Mouse (Mus musculus) cortical plate, adult 2 months (tissue): Measurements from ENCODE around the gene Lyst. TPM values are rescaled to one million over a fixed set of nuclear protein-coding genes. Genes with fewer than 3 reads are reported as not detected.
"Not testable (repeated sequence)": the region's sequence is repeated elsewhere in the genome, so short reads cannot be mapped to it uniquely, and the experiment has no call there.

Experiments used
- H3K27ac ChIP-seq: fragments of 200-500 bp; 2 replicates; pipeline ENCODE4 v1.5.1; 2012; ENCODE audit warnings: low read length, control low read depth, inconsistent platforms; ENCODE audit not compliant: insufficient read depth
- H3K4me1 ChIP-seq: fragments of 200-500 bp; 2 replicates; pipeline ENCODE4 v1.6.1; 2011; ENCODE audit warnings: low read length; ENCODE audit not compliant: control insufficient read depth, insufficient read depth
- H3K4me3 ChIP-seq: fragments of 200-500 bp; 2 replicates; pipeline ENCODE4 v1.5.1; 2011; ENCODE audit warnings: mild to moderate bottlenecking, low read length, control low read depth; ENCODE audit not compliant: insufficient read depth
- CTCF ChIP-seq: fragments of 200-500 bp; IDR thresholded peaks from 2 replicates; pipeline ENCODE4 v1.5.1; 2011; ENCODE audit warnings: mild to moderate bottlenecking, control low read depth, low read length; ENCODE audit not compliant: insufficient read depth; ENCODE audit errors: extremely low read depth
- POLR2A ChIP-seq: fragments of 200-500 bp; IDR thresholded peaks from 2 replicates; pipeline ENCODE4 v1.6.1; 2011; ENCODE audit warnings: mild to moderate bottlenecking, low read length, control low read depth; ENCODE audit not compliant: insufficient read depth; ENCODE audit errors: extremely low read depth
- polyA plus RNA-seq: library from polyadenylated mRNA; depleted of rRNA; stranded (reverse); fragments of >200 nt; gene quantifications from 2 replicates; pipeline ENCODE4 v1.2.3, GENCODE M21; 2012; rRNA removed

Gene Lyst
- 11.5 and 12.1 TPM in 2 replicates for polyA plus RNA-seq

DNA sequence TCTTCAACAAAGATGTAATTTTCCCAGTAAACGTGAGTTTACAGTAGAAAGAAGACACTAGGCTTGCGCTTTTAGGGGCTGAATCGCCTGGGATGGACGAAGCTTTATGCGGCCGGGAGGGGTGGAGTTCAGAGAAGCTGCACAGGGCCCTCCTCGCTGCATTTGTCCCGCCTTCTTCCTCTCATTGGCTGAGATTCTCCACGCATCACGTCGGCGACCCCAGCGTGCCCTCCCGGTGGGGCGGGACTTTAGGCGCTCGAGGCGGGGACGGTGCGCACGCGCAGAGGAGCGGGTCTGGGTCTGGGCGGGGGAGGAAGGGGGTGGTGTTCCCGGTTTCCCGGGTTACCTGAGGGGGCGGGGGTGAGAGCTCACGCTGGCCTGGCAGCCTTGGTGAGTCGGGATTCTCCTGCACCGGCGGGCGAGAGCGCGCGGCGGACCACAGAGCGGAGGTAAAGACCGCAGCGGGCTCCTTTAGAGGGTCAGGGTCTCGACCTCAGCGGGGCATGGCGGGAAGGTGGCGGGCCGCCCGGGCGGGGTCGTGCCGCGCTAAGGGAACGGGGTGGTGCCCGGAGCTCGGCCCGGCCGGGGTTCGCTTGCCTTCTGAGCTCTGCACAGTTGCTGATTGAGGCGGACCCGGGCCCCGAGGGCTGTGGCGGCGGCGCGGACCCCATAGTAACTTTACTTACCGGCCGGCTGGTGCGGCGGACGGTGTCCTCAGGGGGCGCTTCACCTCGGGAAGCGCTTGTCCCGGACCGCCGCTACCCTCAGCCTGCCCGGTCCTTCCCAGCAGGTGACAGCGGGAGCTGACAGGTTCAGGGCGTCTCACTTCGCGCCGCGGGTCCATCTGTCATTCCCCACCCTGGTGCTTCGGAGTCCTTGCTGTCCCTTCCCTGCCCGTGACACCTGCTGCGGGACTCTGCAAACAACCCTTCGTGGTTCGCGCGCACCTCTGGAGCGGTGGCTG lies at the start of gene Lyst:
Gene Lyst, plus strand, starts transcription at position 350 of the 964 bp plus-strand sequence.
- H3K4me3 ChIP-seq, result peak within 1 kb of the TSS; percentile 99
- peak within 1 kb of the TSS; percentile 61; the same call in 1 of the 2 replicates for H3K27ac ChIP-seq
- TF ChIP-seq CTCF (no peak), POLR2A (peak; percentile 85)
- no peaks in the 10 kb centered on the region; the same call in 1 of the 2 replicates for H3K4me1 ChIP-seq

DNA sequence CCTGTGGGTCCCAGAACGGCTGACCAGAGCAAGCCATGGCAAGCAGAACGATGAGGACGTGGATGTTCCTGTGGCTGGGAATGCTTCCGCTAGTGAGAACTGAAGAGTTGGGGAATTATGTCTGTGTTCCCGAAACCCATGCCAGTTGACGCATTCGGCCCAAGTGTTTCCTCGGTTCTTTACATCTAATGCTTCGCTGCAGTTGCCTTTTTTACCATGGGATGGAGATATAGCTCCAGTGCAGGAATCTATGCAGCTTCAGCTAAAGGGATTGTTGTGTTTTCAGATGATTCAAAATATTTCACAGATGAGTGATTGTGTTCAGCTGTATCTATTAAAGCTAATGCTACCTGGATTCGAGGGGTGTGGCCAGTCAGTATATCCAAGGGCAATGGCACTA lies 47.1 kb upstream of the Lyst start:
- not testable (repeated sequence) for H3K27ac ChIP-seq, H3K4me1 ChIP-seq, H3K4me3 ChIP-seq
- TF ChIP-seq CTCF, result peak; percentile 40; the same call in 1 of the 2 replicates

DNA sequence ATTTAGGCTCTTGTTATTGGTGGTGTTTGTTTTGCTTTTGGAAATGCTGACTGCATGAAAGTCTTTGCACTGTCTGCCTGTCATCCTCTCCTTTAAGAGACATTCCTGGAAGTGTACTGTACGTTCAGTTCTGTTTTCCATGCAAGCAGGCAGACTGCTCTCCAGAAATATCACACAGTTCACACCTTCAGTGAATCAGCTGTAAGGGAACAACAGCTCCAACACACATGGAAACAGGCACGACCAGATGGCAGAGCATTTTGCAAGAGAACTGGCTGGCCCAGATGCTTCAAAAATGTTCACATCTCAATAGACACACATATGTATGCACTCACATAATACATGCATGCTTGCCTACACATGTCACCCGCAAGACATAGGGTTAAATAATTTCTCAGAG lies 43.4 kb upstream of the Lyst start:
- peaks cover 8% of the 10 kb centered on the region for H3K4me1 ChIP-seq
- H3K4me3 ChIP-seq, result no peak overlapping the region
- no peak for TF ChIP-seq POLR2A
- TF ChIP-seq CTCF, result no peak
- no peak overlapping the region for H3K27ac ChIP-seq

DNA sequence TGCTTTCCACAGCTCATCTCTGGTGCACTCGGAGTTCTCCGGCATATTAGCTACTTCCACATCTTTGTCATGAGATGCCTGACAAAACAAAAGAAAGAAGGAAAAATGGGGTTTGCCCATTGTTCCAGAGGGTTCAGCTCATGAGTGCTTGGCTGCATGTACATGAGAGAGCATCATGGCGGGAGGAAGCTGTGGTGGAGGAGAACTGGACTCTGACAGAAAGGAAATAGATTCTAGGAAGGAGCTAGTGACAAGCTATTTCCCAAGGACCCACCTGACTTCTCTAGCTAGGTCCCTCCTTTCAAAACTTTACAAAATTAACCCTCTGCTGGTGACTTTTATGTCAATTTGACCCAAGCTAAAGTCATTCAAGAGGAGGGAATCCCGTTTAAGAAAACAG lies 42.3 kb upstream of the Lyst start:
- H3K4me1 ChIP-seq, result peaks cover 8% of the 10 kb centered on the region
- no peak overlapping the region for H3K4me3 ChIP-seq
- no peak for TF ChIP-seq POLR2A
- H3K27ac ChIP-seq, result no peak overlapping the region

DNA sequence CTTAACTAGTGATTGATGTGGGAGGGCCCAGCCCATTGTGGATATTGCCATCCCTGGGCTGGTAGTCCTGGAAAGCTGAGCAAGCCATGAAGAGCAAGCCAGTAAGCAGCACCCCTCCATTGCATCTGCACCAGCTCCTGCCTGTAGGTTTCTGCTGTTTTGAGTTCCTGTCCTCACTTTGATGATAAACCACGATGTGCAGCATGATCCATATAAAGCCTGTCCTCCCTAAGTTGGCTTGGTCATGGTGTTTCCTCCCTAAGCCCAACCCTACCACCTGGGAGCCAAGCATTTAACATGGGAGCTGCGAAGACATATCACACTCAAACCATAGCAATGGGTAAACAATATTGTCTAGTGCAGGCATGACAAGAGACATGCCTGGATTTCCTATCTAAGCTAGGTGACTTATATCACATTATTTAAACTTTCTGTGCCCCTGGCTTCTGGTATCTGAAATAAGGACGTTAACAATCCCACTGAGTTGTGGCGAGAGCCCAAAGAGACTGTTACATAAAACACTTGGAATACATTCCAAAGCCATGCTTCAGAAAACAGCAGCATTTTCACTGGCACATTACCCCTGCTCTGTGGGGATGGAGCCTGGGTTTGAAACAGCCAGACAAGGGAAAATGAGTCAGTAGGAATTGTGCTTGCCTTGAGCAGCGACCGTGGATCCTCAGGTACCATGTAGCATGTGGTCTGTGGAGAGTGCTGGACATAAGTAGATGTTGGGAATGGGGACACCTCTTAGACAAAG lies 41.6 kb upstream of the Lyst start:
- H3K4me3 ChIP-seq, result no peak overlapping the region
- H3K4me1 ChIP-seq, result peaks cover 8% of the 10 kb centered on the region
- TF ChIP-seq POLR2A (no peak), CTCF (no peak)
- no peak overlapping the region for H3K27ac ChIP-seq

DNA sequence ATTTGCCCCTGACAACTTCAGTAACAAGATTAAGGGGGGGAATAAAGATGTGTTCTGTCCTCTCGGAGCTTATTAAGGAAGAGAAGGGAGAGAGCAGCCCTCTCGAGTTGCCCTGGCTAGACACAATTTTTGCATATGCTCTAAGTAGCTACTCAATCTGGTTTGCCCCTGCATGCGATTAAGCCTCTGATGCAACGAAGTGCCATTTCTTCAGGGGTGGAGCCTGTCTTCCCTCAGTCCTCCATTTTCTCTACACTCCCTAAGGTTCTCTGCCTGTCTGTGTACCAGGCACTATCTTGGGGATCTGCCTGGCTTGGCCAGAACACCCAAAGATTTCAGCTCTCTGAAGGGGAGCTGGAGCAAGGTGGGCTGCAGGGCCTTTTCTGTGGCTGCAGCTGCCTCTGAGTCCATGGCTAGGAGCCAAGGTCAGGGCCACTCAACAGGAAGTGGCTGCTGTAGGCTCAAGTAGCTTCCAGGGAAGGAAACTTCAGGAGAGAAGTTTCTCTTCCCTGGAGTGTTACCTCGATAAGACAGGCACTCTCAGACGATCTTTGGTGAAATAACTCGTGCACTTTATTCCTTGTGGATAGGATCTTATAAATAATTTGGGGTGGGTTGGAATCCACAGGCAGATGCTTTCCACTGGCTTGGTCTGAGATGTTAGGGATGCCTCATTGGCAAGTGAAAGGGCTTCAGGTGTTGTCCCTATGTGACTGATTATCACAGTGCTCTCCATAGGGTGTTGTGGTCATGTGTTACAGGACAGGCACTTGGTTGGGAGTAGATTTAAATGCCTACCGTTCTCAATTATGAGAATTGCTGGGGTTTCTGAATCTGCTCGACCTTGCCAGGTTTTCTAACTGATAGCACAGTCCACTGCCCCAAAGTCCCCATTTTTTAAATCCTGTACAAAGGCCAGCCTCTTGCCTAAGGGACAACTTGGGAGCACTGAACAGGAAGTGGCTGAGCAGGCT lies 40.2 kb upstream of the Lyst start:
- peaks cover 12% of the 10 kb centered on the region for H3K4me1 ChIP-seq
- H3K4me3 ChIP-seq, result no peak overlapping the region
- H3K27ac ChIP-seq, result no peak overlapping the region
- TF ChIP-seq POLR2A, result no peak
- no peak for TF ChIP-seq CTCF

DNA sequence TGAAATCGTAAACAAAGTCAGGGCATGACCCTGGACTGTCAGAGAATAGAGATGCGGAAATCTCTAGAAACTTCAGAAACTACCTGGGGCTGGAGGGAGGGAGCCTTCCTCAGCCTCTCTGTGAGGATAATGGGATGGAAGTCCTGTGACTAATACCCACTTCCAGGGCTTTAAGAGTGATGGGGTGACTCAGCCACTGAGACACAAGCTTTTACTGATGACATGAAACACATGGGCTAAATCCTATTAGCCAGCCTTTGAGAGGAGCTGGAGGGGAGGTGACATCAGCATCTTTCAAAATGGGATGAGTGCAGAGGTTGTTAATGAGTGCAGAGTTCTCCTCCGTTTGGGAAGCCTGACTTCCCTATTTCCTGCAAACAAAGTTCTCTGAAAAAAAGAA lies 38.2 kb upstream of the Lyst start:
- Histone ChIP-seq H3K4me1 (peaks cover 11% of the 10 kb centered on the region), H3K27ac (no peak overlapping the region), H3K4me3 (no peak overlapping the region)
- TF ChIP-seq CTCF, result no peak
- no peak for TF ChIP-seq POLR2A

DNA sequence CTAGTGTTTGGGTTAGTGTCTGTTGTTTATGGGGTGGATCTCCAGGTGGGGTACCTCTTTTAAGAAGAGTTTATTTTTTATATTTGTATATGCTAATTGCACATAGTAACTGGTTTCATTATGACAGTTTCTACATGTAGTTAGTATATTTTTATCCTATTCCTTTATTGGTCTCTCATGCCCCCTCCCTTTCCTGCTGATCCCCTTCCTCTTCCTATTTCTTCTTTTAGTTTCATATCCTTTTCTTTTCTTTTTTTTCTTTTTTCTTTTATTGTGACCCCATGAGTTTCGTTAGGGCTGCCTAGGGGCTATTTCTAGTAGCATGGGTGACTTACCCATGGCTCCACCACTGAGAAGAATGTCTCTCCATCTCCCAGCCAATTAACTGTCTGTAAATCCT lies 36.5 kb upstream of the Lyst start:
- TF ChIP-seq CTCF (no peak), POLR2A (no peak)
- no peak overlapping the region for H3K27ac ChIP-seq
- H3K4me1 ChIP-seq, result peaks cover 8% of the 10 kb centered on the region
- no peak overlapping the region for H3K4me3 ChIP-seq

DNA sequence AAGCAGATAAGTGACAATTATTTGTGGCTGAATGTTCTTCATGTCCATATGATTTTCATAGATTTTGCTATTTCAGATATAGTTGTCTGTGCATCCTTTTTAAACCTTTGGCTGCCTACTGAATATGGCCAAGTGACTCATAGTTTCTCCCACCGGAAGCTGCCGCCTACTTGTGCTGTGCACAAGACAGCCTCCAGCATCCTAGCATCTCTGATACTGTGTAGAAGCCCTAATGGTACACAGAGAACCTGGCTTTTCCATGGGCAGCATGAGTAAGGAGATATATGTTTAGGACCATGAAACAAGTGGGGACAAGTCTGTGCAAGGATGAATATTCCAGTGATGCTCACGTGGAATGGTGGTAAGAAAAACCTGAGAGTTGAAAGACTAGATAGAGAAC lies 35.0 kb upstream of the Lyst start:
- Histone ChIP-seq H3K4me1 (peaks cover 6% of the 10 kb centered on the region), H3K27ac (no peak overlapping the region), H3K4me3 (no peak overlapping the region)
- TF ChIP-seq POLR2A (no peak), CTCF (no peak)
